Mouse (Mus musculus) testis, adult 2 months (tissue): ENCODE measurements around the gene Pdzd8.

Source experiments
- CTCF ChIP-seq: fragments of 200-500 bp; IDR thresholded peaks from 2 replicates; pipeline ENCODE4 v1.5.1; 2012; ENCODE audit warnings: low read depth, mild to moderate bottlenecking, inconsistent platforms, low read length, moderate library complexity; ENCODE audit not compliant: control insufficient read depth, insufficient read depth, insufficient replicate concordance
- POLR2A ChIP-seq: fragments of 200-500 bp; IDR thresholded peaks from 2 replicates; pipeline ENCODE4 v1.6.1; 2012; ENCODE audit warnings: low read depth, mild to moderate bottlenecking, inconsistent platforms, low read length, moderate library complexity; ENCODE audit not compliant: control insufficient read depth

DNA sequence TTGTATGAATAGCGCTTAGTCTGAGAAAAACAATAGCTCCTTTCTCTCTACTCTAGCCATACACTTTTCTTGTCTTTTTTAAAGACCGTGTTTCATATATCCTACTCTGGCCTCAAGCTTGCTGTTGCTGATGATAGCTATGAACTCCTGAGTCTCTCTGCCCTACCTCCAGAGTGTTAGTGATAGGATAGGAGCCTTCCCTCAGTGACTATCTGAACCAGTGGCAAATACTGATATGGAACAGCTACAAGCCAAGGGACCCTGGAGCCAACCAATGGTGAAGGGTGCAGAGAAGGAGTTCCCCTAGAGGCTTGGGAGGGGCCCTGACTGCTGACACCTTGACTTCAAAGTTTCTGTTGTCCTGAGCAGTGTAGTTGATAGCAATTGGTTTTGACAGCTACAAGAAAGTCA is 14.9 kb upstream of the Pdzd8 start:
- TF ChIP-seq POLR2A (no peak), CTCF (no peak)
